Mouse (Mus musculus): Measurements from ENCODE around the gene Cnbd2. TPM values are rescaled to one million over a fixed set of nuclear protein-coding genes. Genes with fewer than 3 reads are reported as not detected.

Cnbd2 gene
- total and polyA plus RNA-seq, 3 experiments = 1.0 to 3.6 (median 3.0) TPM

DNA sequence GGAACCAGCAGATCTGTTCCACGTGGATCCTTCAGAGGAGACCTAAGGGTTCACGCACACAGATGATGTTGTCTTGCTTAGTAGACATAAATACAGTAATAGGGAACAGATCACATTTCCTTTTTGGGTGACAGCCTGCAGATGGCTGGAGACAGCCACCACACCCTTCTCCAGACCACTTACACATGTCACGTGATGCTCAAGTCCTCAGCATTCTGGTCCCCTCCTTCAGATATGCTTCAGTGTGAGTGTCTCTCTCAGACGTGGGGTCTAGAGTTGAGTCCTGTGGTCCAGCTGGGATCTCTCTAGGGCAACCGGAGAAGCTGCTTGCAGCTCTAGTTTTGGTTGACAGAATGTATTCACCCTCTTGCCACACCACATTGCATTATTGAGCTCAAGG is 106.4 kb downstream of the Cnbd2 start:
- H3K9me3 ChIP-seq (replicated peaks; ENCODE audit: low read length) = peaks cover 3% of the 10 kb centered on the region
- dilution Hi-C loops (cut with MboI; ENCODE audit: extremely low pct_ligation_motif_present, extremely low pct_unique_long_range_greater_than_20kb, low sequenced_read_pairs) = no loop called here
- H3K4me1 ChIP-seq (ENCODE audit: control insufficient read depth in 1 of 2, insufficient read depth in 2 of 2) = peaks cover 4 to 6% of the 10 kb centered on the region in 2 experiments; a peak in 3 of 4 replicates
- in situ Hi-C loops (cut with MboI; ENCODE audit: low pct_ligation_motif_present, low pct_unique_long_range_greater_than_20kb, low sequenced_read_pairs) = no loop called here
- H3K4me2 ChIP-seq (ENCODE audit: insufficient read depth, low read depth, poor library complexity, severe bottlenecking) = no peak overlapping the region
- no peak overlapping the region for H3K27ac ChIP-seq (ENCODE audit: insufficient read depth, low read depth)
- no peak for DNase-seq (ENCODE audit: extremely low read depth)
- H3K79me2 ChIP-seq (replicated peaks; ENCODE audit: control insufficient read depth, extremely low read depth, insufficient read depth, poor library complexity, severe bottlenecking) = no peaks in the 10 kb centered on the region
- H3K4me3 ChIP-seq (replicated peaks in 1 of 3; ENCODE audit: low read depth in 2 of 3, low read length in 2 of 3, poor library complexity in 1 of 3) = no peak overlapping the region
- peaks cover 61% of the 10 kb centered on the region for H3K27me3 ChIP-seq (replicated peaks)
- TF ChIP-seq USF2 (conservative IDR thresholded peaks at IDR 0.05; ENCODE audit: low read depth, low read length) (no peak), MYC (IDR thresholded peaks at IDR 0.05; ENCODE audit: low read depth, low read length) (no peak), TBP (conservative IDR thresholded peaks at IDR 0.05; ENCODE audit: low read depth, low read length) (no peak), ZMIZ1 (IDR thresholded peaks at IDR 0.05; ENCODE audit: low read depth, low read length) (no peak), JUN (IDR thresholded peaks at IDR 0.05; ENCODE audit: insufficient read depth, low read depth, low read length) (no peak), CHD2 (IDR thresholded peaks at IDR 0.05; ENCODE audit: low read length) (no peak), ZC3H11A (IDR thresholded peaks at IDR 0.05; ENCODE audit: low read depth, low read length) (no peak), MAX (IDR thresholded peaks at IDR 0.05; ENCODE audit: low read length) (no peak), RAD21 (IDR thresholded peaks at IDR 0.05; ENCODE audit: low read depth, low read length) (no peak)
- H3K9ac ChIP-seq (ENCODE audit: insufficient read depth, low read depth) = no peak overlapping the region
- no peaks in the 10 kb centered on the region for H3K36me3 ChIP-seq (replicated peaks in 1 of 2; ENCODE audit: control insufficient read depth in 1 of 2, insufficient read depth in 1 of 2, low read length in 1 of 2)

DNA sequence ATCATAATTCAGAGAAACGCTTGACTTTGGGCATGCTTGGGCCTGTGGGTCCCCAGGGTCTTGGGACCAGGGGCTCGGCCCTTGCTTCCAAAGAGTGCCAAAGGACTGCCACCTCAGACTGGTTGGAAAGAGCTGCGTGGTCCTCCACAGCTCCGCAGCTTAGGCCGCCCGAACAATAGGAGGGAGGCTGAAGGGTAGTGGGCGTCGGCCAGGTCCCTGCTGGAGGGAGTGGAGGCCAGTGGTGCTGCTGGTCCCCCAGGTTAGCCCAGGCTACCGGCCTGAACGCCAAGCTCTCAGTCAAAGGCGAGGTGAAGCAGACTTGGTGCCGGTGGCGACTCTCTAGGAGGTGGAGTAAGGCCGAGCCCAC is 108.2 kb downstream of the Cnbd2 start:
- H3K9ac ChIP-seq (ENCODE audit: insufficient read depth, low read depth) = no peak overlapping the region
- peaks cover 75% of the 10 kb centered on the region for H3K27me3 ChIP-seq (replicated peaks)
- peaks cover 4 to 6% of the 10 kb centered on the region in 2 experiments; a peak in 3 of 4 replicates for H3K4me1 ChIP-seq (ENCODE audit: control insufficient read depth in 1 of 2, insufficient read depth in 2 of 2)
- no peaks in the 10 kb centered on the region for H3K79me2 ChIP-seq (replicated peaks; ENCODE audit: control insufficient read depth, extremely low read depth, insufficient read depth, poor library complexity, severe bottlenecking)
- dilution Hi-C loops (cut with MboI; ENCODE audit: extremely low pct_ligation_motif_present, extremely low pct_unique_long_range_greater_than_20kb, low sequenced_read_pairs) = no loop called here
- peaks cover 3% of the 10 kb centered on the region for H3K9me3 ChIP-seq (replicated peaks; ENCODE audit: low read length)
- in situ Hi-C loops (cut with MboI; ENCODE audit: low pct_ligation_motif_present, low pct_unique_long_range_greater_than_20kb, low sequenced_read_pairs) = no loop called here
- TF ChIP-seq NELFE (IDR thresholded peaks at IDR 0.05; ENCODE audit: low read depth, low read length) = no peak
- no peak for TF ChIP-seq NRF1 (IDR thresholded peaks at IDR 0.05; ENCODE audit: low read depth, low read length)
- no peak for TF ChIP-seq POLR2AphosphoS2 (IDR thresholded peaks at IDR 0.05; ENCODE audit: low read depth, low read length)
- TF ChIP-seq BHLHE40 (IDR thresholded peaks at IDR 0.05; ENCODE audit: low read depth, low read length) = no peak
- no peak for TF ChIP-seq JUND (conservative IDR thresholded peaks at IDR 0.05; ENCODE audit: low read depth, low read length)
- TF ChIP-seq MEF2A (IDR thresholded peaks at IDR 0.05; ENCODE audit: borderline replicate concordance, low read depth, low read length) = no peak
- no peak for TF ChIP-seq MYC (IDR thresholded peaks at IDR 0.05; ENCODE audit: low read depth, low read length)
- no peak for TF ChIP-seq MAX (IDR thresholded peaks at IDR 0.05; ENCODE audit: low read length)
- no peak for TF ChIP-seq HCFC1 (IDR thresholded peaks at IDR 0.05; ENCODE audit: low read depth, low read length)
- H3K27ac ChIP-seq (ENCODE audit: insufficient read depth, low read depth) = no peak overlapping the region
- no peaks in the 10 kb centered on the region for H3K36me3 ChIP-seq (replicated peaks in 1 of 2; ENCODE audit: control insufficient read depth in 1 of 2, insufficient read depth in 1 of 2, low read length in 1 of 2)
- H3K4me2 ChIP-seq (ENCODE audit: insufficient read depth, low read depth, poor library complexity, severe bottlenecking) = no peak overlapping the region
- no peak for DNase-seq (ENCODE audit: extremely low read depth)
- no peak overlapping the region for H3K4me3 ChIP-seq (replicated peaks in 1 of 3; ENCODE audit: low read depth in 2 of 3, low read length in 2 of 3, poor library complexity in 1 of 3)
